ENCODE assay signal across 14 mouse cellular contexts in the genomic region with DNA sequence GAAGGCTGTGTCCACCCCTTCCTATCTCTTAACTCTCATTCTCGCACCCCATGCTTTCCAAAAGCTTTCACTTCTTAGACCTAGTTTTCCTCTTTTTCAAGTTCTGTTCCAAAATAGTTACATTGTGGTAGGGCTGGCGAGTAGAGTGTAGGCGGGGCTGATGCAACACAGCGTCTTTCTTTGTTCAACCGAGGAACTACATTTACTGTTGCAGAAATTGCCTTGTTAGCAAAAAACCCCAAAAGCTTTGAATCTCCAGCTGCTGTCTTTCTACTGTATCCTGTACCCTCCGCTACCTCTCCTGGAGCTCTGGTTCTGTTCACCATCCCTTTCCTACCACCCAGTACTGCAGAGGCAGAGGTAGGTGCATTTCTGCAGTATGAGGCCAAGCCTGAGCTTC.
DNase-seq lines count a peak whose midpoint lies in the region; ATAC-seq and TF ChIP-seq lines count a peak whose summit lies in the region.
"Had no signal": no experiment of that assay in that cellular context is flagged by ENCODE, and none has a peak within 500 bp of the region (broad histone marks: within the 10 kb centered on the region; RNA-seq: fewer than 3 reads in every experiment).

No protein-coding gene starts in this region.

- WGBS in hindbrain, embryonic 16.5 days: 79% methylated on average over 6 of the region's 6 CpGs

- intact Hi-C loops in gastrocnemius, postnatal 14 days (cut with DNase I; ENCODE audit: low total_unique reads): no loop called here

- no peak for TF ChIP-seq CTCF in CH12.LX (conservative IDR thresholded peaks at IDR 0.05 in 1 of 2, IDR thresholded peaks at IDR 0.05 in 1 of 2; ENCODE audit: low read depth in 2 of 2, low read length in 2 of 2)

- peak; percentile 63 for DNase-seq in layer of hippocampus, adult 9-11 months
- no peak for DNase-seq in layer of hippocampus, adult 11-12 months (ENCODE audit: low spot score)
- DNase-seq in CH12.LX (ENCODE audit: extremely low read depth): peak; percentile 55
- DNase-seq in telencephalon, adult 2 months (ENCODE audit: low read depth, low spot score): peak; percentile 58
- DNase-seq in gastrocnemius, postnatal 14 days: no peak
- DNase-seq in kidney, postnatal 25 days: no peak
- DNase-seq: adrenal gland, postnatal 25 days; cerebellum, postnatal 10 days; kidney, adult 11 months; liver had no signal

- TF ChIP-seq POLR2A in CH12.LX (IDR thresholded peaks at IDR 0.05; ENCODE audit: low read depth, low read length): no peak; the same call in 1 of the 2 replicates

- peaks cover 2 to 13% of the 10 kb centered on the region in 2 experiments for H3K36me3 ChIP-seq in CH12.LX (replicated peaks in 1 of 2; ENCODE audit: control insufficient read depth in 1 of 2, insufficient read depth in 1 of 2, low read length in 1 of 2)
- no peaks in the 10 kb centered on the region for H3K36me3 ChIP-seq in hindbrain, embryonic 16.5 days (ENCODE audit: control insufficient read depth, insufficient read depth, low read length)
- H3K36me3 ChIP-seq: midbrain, embryonic 13.5 days had no signal

- in situ Hi-C loops in CH12.LX (cut with MboI; ENCODE audit: low pct_ligation_motif_present, low pct_unique_long_range_greater_than_20kb, low sequenced_read_pairs): no loop called here

- H3K4me2 ChIP-seq in CH12.LX (ENCODE audit: insufficient read depth, low read depth, poor library complexity, severe bottlenecking): peak overlapping the region; percentile 68
- no peak overlapping the region for H3K4me2 ChIP-seq in hindbrain, embryonic 16.5 days (ENCODE audit: low read length)
- H3K4me2 ChIP-seq: midbrain, embryonic 13.5 days had no signal

- H3K9me3 ChIP-seq in CH12.LX (replicated peaks; ENCODE audit: low read length): peaks cover 2% of the 10 kb centered on the region
- H3K9me3 ChIP-seq in hindbrain, embryonic 16.5 days (ENCODE audit: control insufficient read depth, low read length): no peaks in the 10 kb centered on the region
- H3K9me3 ChIP-seq: G1E; midbrain, embryonic 13.5 days had no signal

- H3K4me1 ChIP-seq in CH12.LX (ENCODE audit: control insufficient read depth in 1 of 2, insufficient read depth in 2 of 2): peaks cover 2 to 58% of the 10 kb centered on the region in 2 experiments; a peak in 3 of 4 replicates
- peaks cover 7% of the 10 kb centered on the region; the same call in 1 of the 2 replicates for H3K4me1 ChIP-seq in hindbrain, embryonic 16.5 days (ENCODE audit: control insufficient read depth, insufficient read depth, low read depth, low read length)

- TF ChIP-seq RAD21 in CH12.LX (IDR thresholded peaks at IDR 0.05; ENCODE audit: low read depth, low read length): no peak

- dilution Hi-C loops in CH12.LX (cut with MboI; ENCODE audit: extremely low pct_ligation_motif_present, extremely low pct_unique_long_range_greater_than_20kb, low sequenced_read_pairs): no loop called here

- no peak for TF ChIP-seq EP300 in CH12.LX (IDR thresholded peaks at IDR 0.05; ENCODE audit: low read length)

- H3K27me3 ChIP-seq in CH12.LX (replicated peaks): no peaks in the 10 kb centered on the region
- no peaks in the 10 kb centered on the region for H3K27me3 ChIP-seq in hindbrain, embryonic 16.5 days (replicated peaks; ENCODE audit: control insufficient read depth, insufficient read depth, low read length)
- H3K27me3 ChIP-seq: midbrain, embryonic 13.5 days had no signal

- H3K79me2 ChIP-seq in CH12.LX (replicated peaks; ENCODE audit: control insufficient read depth, extremely low read depth, insufficient read depth, poor library complexity, severe bottlenecking): peaks cover 15% of the 10 kb centered on the region

- peak overlapping the region; percentile 93 for H3K9ac ChIP-seq in CH12.LX (ENCODE audit: insufficient read depth, low read depth)
- no peak overlapping the region for H3K9ac ChIP-seq in hindbrain, embryonic 16.5 days (ENCODE audit: low read depth, low read length)
- H3K9ac ChIP-seq: midbrain, embryonic 13.5 days had no signal

- H3K27ac ChIP-seq in CH12.LX (ENCODE audit: insufficient read depth, low read depth): peak overlapping the region; percentile 95
- H3K27ac ChIP-seq in hindbrain, embryonic 16.5 days (ENCODE audit: low read depth, low read length): no peak overlapping the region
- H3K27ac ChIP-seq: midbrain, embryonic 13.5 days had no signal

- peak; percentile 58 for ATAC-seq in granulocyte monocyte progenitor cell, adult 5-6 weeks (replicated peaks; ENCODE audit: poor library complexity, severe bottlenecking)
- no peak for ATAC-seq in hindbrain, embryonic 16.5 days
- ATAC-seq: midbrain, embryonic 13.5 days had no signal

- peak overlapping the region; percentile 36 to 64 (median 55) for H3K4me3 ChIP-seq in CH12.LX (replicated peaks in 1 of 3; ENCODE audit: low read depth in 2 of 3, low read length in 2 of 3, poor library complexity in 1 of 3)
- no peak overlapping the region for H3K4me3 ChIP-seq in hindbrain, embryonic 16.5 days (ENCODE audit: low read length)
- H3K4me3 ChIP-seq: midbrain, embryonic 13.5 days had no signal

TF ChIP-seq in CH12.LX, 34 proteins besides CTCF, POLR2A, EP300 and RAD21:
- TF ChIP-seq CHD1 (IDR thresholded peaks at IDR 0.05; ENCODE audit: low read depth, low read length) (no peak), TCF12 (IDR thresholded peaks at IDR 0.05; ENCODE audit: low read depth, low read length) (peak; percentile 11; the same call in 1 of the 2 replicates), MAFK (IDR thresholded peaks at IDR 0.05; ENCODE audit: insufficient replicate concordance, low read length) (peak; percentile 95), HCFC1 (IDR thresholded peaks at IDR 0.05; ENCODE audit: low read depth, low read length) (no peak; the same call in 1 of the 2 replicates), KAT2A (IDR thresholded peaks at IDR 0.05; ENCODE audit: insufficient replicate concordance, low read length) (no peak), IRF4 (IDR thresholded peaks at IDR 0.05; ENCODE audit: low read depth, low read length) (no peak), NELFE (IDR thresholded peaks at IDR 0.05; ENCODE audit: low read depth, low read length) (no peak; the same call in 1 of the 2 replicates), RCOR1 (conservative IDR thresholded peaks at IDR 0.05; ENCODE audit: low read depth, low read length) (no peak), TBP (conservative IDR thresholded peaks at IDR 0.05; ENCODE audit: low read depth, low read length) (peak; percentile 35; the same call in 1 of the 2 replicates), MEF2A (IDR thresholded peaks at IDR 0.05; ENCODE audit: borderline replicate concordance, low read depth, low read length) (peak; percentile 66), ZKSCAN1 (IDR thresholded peaks at IDR 0.05; ENCODE audit: borderline replicate concordance, low read depth, low read length) (no peak), UBTF (IDR thresholded peaks at IDR 0.05; ENCODE audit: low read depth, low read length) (0 out of 2 replicates have a peak, but pooled peaks have one; percentile 6), POLR2AphosphoS2 (IDR thresholded peaks at IDR 0.05; ENCODE audit: low read depth, low read length) (no peak), ZNF384 (IDR thresholded peaks at IDR 0.05; ENCODE audit: low read depth, low read length) (no peak)

Comparison
In these comparisons a context has a peak if more than half of its experiments do, and no peak if none do; other contexts are left out.
1. DNase-seq: peak in layer of hippocampus, adult 9-11 months (single experiment), CH12.LX (single experiment) and telencephalon, adult 2 months (single experiment); none in layer of hippocampus, adult 11-12 months (single experiment), gastrocnemius, postnatal 14 days (single experiment) and kidney, postnatal 25 days (0 of 2).